Mouse (Mus musculus) midbrain, embryonic 10.5 days (tissue): ENCODE data around the gene Vegfb. TPM values are rescaled to one million over a fixed set of nuclear protein-coding genes. Genes with fewer than 3 reads are reported as not detected.
A peak's percentile ranks its signal among the peaks of the same experiment; 100 is the strongest.

Experiments used
- DNase-seq: peaks from one replicate; pipeline ENCODE4 v3.0.0-alpha.2; 2017; ENCODE audit warnings: low spot score
- H3K27ac ChIP-seq: fragments of 300-500 bp; sonication (generic); replicated peaks from 2 replicates; pipeline ENCODE4 v1.5.1; 2016; ENCODE audit warnings: mild to moderate bottlenecking
- H3K27me3 ChIP-seq: fragments of 300-500 bp; sonication (generic); 2 replicates; pipeline ENCODE4 v1.6.1; 2016; ENCODE audit warnings: low read depth, mild to moderate bottlenecking; ENCODE audit not compliant: poor library complexity, severe bottlenecking
- H3K36me3 ChIP-seq: fragments of 300-500 bp; sonication (generic); 2 replicates; pipeline ENCODE4 v1.6.1; 2016; ENCODE audit warnings: mild to moderate bottlenecking, moderate library complexity
- H3K4me1 ChIP-seq: fragments of 300-500 bp; sonication (generic); 2 replicates; pipeline ENCODE4 v1.6.1; 2016
- H3K4me3 ChIP-seq: fragments of 300-500 bp; sonication (generic); 2 replicates; pipeline ENCODE4 v1.5.1; 2016; ENCODE audit warnings: mild to moderate bottlenecking, moderate library complexity
- H3K9me3 ChIP-seq: fragments of 300-500 bp; sonication (generic); replicated peaks from 2 replicates; pipeline ENCODE4 v1.6.1; 2016; ENCODE audit warnings: mild to moderate bottlenecking
- WGBS: fragments of 180-500 bp; shearing (Covaris S2); methylation state at CpG from one replicate; pipeline ENCODE4 v1.1.7; 2016; 5-methylcytosine and 5-hydroxymethylcytosine counted together
- polyA plus RNA-seq: library from polyadenylated mRNA; unstranded; fragments of >200 nt; fragmentation: Nextera tagmentation; extraction: Ambion mirVana; gene quantifications from 2 replicates; pipeline ENCODE4 v1.2.1, GENCODE M21; 2016

The Vegfb gene
- polyA plus RNA-seq, 1 experiment from 2014 or later, result 40.8 TPM

DNA sequence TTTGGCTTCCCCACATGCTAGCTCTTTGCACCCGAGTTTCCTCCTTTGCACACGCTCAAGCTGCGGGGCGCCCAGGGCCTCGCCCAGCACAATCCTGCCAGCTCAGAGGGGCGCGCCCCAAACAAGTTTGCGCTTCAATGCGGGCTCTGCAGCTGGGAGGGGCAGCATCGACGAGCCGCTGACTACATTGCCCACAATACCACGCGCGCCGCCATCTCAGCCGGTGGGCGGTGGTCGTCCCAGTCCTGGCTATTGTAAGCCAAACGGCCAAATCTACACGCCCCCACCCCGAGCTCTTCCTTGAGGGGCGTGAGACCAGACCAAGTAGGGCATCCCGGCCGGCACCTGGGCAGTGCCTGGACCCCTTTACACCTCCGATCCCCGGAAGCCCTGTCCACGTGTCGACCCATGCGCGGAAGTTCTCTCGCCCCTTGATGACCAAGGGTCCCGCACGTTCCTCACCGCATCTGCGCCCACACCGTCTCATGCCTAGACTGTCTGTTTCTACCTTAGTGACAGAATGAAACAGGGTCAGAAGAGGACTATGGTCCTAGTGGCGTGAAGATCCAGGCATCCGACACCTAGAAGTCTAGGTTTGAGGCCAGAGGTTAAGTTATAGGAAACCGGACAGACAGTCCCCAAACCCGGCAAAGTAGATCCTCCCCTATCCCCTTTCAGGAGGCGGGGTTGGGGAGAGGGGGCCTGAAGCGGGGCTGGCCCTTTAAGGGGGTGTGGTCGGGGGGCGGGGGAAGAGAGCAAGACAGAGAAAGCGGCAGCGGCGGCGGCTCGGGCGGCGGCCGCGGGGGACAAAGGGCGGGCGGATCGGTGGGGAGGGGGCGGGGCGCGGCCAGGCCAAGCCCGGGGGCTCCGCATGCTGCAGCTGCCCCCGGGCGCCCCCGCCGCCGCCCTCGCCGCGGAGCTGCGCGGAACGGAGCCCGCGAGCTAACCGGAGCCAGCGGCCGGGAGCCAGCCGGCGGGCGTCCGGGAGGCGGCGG is 12.9 kb downstream of the Vegfb start, which contains the start of gene Ppp1r14b:
Gene Ppp1r14b, plus strand, starts transcription at position 758 of the 995 bp plus-strand sequence.
- H3K9me3 ChIP-seq, result no peaks in the 10 kb centered on the region
- peak; percentile 93 for DNase-seq
- H3K4me3 ChIP-seq, result peak within 1 kb of the TSS; percentile 95
- H3K27me3 ChIP-seq, result peaks cover 33% of the 10 kb centered on the region
- under 1% methylated on average over 82 of the region's 84 CpGs for WGBS
- H3K36me3 ChIP-seq, result peaks cover 27% of the 10 kb centered on the region
- peak within 1 kb of the TSS; percentile 95 for H3K27ac ChIP-seq
- H3K4me1 ChIP-seq, result peaks cover 73% of the 10 kb centered on the region

DNA sequence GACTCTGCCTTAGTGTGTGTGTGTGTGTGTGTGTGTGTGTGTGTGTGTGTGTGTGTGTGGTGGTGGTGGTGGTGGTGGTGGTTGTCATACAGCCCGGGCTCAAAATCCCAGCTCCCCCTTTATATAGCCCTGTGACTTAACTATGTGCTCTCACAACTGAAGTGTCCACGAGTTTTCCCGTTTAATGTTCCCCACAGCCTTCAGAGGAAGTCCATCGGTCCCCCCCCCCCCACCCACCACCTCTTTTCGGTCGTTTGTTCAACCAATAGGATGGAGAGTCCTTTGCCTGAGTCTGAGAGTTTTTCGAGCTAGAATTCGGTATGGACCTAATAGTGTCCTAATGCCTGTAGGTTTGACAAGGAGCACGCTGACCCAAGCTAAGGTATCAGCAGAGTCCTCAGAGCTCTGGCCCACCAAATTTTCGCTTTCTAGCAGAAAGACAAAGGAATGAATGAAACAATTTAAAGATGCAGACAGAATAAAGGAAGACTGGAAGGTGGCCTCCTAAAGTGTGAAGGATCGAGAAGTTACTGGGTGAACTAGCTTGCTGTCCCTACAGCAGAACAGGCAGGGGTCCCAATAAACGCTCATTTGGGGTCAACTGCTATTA is 13.8 kb downstream of the Vegfb start:
- Histone ChIP-seq H3K27me3 (peaks cover 42% of the 10 kb centered on the region), H3K36me3 (peaks cover 25% of the 10 kb centered on the region), H3K4me3 (peak overlapping the region; percentile 95), H3K4me1 (peaks cover 73% of the 10 kb centered on the region), H3K9me3 (no peaks in the 10 kb centered on the region), H3K27ac (peak overlapping the region; percentile 95)
- 36% methylated on average over 12 of the region's 12 CpGs for WGBS
- no peak for DNase-seq

DNA sequence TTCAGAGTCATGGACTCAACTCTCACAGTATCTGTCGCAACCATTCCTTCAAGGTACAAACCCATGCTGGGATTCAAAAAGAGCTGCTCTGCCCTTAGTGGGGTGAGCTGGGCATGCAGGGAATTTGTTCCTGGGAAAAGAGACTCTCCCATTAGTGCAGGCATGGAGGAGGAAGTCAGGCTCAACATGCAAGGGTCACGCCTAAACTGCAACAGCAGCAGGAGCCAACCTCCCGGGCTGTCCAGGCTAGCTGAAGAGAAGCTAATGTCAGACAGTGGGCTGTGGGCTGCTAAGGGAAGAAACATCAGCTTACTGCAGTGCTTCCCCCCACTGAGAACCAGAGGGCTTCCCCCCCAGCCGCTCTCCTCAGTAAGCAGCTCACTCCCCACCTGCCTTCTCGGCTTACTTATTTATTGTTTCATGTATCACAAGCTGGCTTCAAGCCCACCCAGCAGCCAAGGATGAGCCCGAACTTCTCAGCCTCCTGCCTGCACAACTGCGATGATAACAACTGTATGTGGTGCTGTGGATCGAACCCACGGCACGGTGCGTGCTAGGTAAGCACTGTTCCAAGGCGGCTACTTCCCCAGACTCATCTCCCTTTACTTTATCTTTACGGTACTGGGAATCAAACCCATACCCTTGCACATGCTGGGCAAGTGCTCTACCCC is 15.1 kb downstream of the Vegfb start:
- no peaks in the 10 kb centered on the region for H3K9me3 ChIP-seq
- H3K4me1 ChIP-seq, result peaks cover 69% of the 10 kb centered on the region
- 80% methylated on average over 13 of the region's 13 CpGs for WGBS
- 0 out of 2 replicates have a peak overlapping the region, but pooled peaks have one; percentile 9 for H3K4me3 ChIP-seq
- peaks cover 55% of the 10 kb centered on the region for H3K27me3 ChIP-seq
- DNase-seq, result no peak
- peaks cover 12% of the 10 kb centered on the region for H3K36me3 ChIP-seq
- no peak overlapping the region for H3K27ac ChIP-seq

DNA sequence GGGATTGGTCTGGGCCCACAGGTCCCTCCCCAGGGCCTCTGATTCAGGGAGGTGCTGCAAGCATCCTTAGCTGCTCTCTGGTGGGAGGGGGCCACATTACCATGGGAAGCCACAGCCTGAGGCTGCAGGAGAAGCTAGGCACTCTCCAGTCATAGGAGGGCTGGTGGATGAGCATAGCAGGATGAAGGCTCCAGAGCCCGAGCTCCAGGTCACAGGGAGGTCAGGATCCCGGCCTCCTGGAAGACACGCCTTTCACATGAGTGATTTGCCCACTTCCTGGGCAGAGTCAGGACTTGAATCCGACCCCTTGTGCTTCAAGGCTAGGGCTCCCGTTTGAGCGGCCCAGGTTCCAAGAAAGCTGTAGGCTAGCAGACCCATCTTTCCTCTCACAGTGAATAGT is 15.8 kb downstream of the Vegfb start:
- Histone ChIP-seq H3K27me3 (peaks cover 60% of the 10 kb centered on the region), H3K4me1 (peaks cover 61% of the 10 kb centered on the region), H3K36me3 (peaks cover 5% of the 10 kb centered on the region), H3K4me3 (no peak overlapping the region), H3K9me3 (no peaks in the 10 kb centered on the region), H3K27ac (0 out of 2 replicates have a peak overlapping the region, but pooled peaks have one; percentile 2)
- 56% methylated on average over 6 of the region's 6 CpGs for WGBS
- no peak for DNase-seq

DNA sequence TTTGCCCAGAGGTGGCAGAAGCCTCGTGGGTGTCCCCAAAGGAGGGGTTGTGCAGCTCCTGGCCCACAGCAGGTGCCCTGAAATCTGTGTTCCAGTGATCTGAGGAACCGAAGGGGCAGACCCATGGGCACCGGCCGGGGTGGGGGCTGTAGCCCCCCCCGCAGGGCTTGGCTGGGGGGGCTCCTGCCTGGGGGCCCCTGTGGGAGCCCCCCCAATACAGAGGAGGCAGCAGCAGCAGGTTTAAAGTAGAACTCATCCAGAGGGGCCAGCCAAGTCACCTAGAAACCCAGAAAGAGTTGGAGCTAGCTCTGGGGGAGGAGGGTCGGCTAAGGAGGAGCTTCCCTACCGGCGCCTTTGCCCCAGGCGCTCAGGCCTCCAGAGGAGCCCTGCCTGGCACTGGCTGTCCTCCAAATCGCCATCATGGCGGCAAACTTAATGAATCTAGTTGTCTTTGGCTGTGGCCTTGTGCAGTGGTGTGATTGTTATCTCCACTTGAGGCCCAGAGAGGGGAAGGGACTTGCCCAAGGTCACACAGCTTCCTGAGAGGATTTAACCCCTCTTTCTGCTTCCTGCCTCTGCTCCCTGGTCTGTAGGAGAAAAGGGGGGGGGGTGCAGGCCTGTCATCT is 16.9 kb downstream of the Vegfb start:
- H3K9me3 ChIP-seq, result no peaks in the 10 kb centered on the region
- peaks cover 60% of the 10 kb centered on the region for H3K27me3 ChIP-seq
- peaks cover 2% of the 10 kb centered on the region for H3K36me3 ChIP-seq
- H3K27ac ChIP-seq, result peak overlapping the region; percentile 82
- H3K4me1 ChIP-seq, result peaks cover 51% of the 10 kb centered on the region
- 23% methylated on average over 11 of the region's 11 CpGs for WGBS
- DNase-seq, result no peak
- H3K4me3 ChIP-seq, result peak overlapping the region; percentile 64

DNA sequence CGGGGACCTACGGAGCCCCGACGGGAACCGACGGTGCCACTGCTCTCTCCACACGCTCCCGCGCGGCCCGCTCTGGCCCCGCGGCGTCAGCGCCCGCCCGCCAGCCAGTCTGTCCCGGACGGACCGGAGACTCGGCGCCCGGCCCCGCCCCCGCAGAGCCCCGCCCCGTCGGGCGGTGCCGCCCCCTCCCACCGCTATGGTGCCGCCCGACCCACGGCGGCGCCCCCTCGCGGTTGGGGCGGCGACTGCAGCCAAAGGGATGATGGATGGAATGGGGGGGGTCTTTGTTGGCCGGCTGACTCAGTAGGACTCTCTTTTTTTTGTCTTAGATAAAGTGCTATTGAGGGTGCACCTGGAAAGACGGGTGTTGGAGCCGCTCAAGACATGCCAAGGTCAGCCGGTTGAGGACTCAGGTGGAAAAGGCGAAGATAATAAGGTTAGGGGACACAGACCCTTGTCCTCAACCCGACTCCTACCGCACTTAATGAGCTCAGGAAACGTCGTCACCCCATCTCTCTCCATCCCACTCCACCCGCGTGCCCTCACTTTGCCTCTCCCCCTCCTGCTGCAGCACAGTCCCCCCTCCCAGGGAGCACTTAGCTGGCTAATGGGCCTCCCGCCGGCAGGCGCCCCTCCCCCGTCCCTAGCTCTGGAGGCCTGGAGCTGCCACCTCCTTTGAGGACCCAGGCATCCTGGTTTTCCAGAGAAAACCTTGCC is 17.6 kb downstream of the Vegfb start:
- 2% methylated on average over 44 of the region's 55 CpGs for WGBS
- Histone ChIP-seq H3K4me1 (peaks cover 51% of the 10 kb centered on the region), H3K27ac (peak overlapping the region; percentile 82), H3K36me3 (peaks cover 10% of the 10 kb centered on the region), H3K27me3 (peaks cover 60% of the 10 kb centered on the region), H3K4me3 (peak overlapping the region; percentile 64), H3K9me3 (no peaks in the 10 kb centered on the region)
- DNase-seq, result peak; percentile 73

DNA sequence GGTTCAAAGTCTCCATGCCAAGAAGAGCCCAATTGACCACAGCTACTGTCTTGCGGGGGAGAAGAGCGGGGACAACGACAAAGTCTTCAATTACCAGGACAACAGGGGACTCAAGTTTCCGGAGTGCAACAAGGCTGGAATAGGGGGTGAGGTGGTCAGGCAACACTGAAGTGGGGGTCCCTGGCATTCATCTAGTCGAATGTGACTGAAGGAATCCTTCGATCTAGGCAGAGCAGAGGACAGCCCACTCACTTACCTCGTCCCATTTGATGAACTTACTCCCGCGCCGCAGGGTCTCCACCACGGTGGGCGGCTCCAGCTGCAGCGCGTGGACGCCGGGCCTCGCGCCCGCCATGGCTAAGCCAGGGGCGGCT is 18.2 kb downstream of the Vegfb start:
- peaks cover 60% of the 10 kb centered on the region for H3K27me3 ChIP-seq
- H3K4me3 ChIP-seq, result peak overlapping the region; percentile 64
- peak overlapping the region; percentile 82 for H3K27ac ChIP-seq
- H3K4me1 ChIP-seq, result peaks cover 50% of the 10 kb centered on the region
- H3K9me3 ChIP-seq, result no peaks in the 10 kb centered on the region
- whole genome bisulfite sequencing, result under 1% methylated on average over 20 of the region's 20 CpGs
- peaks cover 15% of the 10 kb centered on the region for H3K36me3 ChIP-seq
- DNase-seq, result no peak

DNA sequence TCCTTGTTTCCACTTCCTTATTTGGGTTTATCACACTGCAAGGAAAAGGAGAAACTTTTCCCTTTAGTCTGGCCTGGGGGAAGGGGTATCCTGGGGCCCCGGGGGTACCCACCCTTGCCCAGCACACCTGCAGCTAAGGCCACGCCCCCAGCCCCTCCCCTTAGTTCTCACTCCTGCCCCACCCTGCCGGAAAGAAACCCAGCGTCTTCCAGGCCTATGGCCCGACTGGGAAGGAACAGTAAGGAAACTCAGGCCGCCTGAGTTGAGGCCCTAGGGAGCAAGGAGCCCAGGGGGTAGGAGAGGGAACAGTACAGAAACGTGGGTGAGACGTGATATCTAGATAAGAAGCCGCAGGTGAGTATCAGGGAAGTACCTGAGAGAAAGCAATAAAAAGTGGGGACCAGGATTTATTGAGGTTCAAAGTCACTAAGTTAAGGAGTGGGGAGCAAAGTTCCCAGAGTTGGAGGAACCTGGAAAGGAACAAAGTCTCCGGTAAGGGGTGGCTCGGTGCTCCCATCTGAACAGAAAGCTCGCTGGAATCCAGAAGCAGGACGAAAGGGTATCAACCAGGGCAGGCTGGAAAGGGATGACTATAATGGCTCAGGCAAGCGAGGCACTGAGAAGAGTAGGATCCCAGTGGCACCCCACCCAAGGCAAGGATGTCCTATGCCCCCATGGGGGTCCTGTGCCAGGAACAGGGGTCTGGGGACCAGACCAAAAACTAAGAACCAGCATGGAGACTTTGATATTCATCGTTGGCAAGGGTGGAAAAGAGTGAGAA is 18.8 kb downstream of the Vegfb start:
- H3K4me3 ChIP-seq, result peak overlapping the region; percentile 64
- peaks cover 60% of the 10 kb centered on the region for H3K27me3 ChIP-seq
- WGBS, result 13% methylated on average over 15 of the region's 15 CpGs
- H3K4me1 ChIP-seq, result peaks cover 44% of the 10 kb centered on the region
- peaks cover 18% of the 10 kb centered on the region for H3K36me3 ChIP-seq
- H3K9me3 ChIP-seq, result no peaks in the 10 kb centered on the region
- H3K27ac ChIP-seq, result peak overlapping the region; percentile 82
- DNase-seq, result no peak

DNA sequence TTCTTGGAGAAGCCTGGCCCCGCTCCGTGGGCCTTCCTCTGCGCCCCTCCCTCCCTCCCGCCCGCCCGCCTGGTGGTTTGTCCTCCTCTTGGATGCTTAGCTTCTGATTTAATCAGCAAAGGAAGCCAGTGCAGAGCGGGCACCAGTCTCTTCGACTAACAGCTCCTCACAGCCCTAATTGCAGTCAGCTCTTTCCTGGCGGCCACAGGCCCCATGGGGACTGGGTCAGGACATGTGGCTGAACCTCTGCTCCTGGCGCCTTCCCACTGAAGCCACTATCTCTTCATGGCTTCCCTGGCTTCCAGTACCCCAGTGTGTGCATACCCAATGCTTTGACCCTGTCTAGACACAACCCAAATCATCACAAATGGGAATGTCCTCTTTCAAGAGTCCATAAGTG is 31.0 kb downstream of the Vegfb start:
- Histone ChIP-seq H3K36me3 (peaks cover 64% of the 10 kb centered on the region), H3K27me3 (no peaks in the 10 kb centered on the region), H3K4me3 (no peak overlapping the region), H3K9me3 (no peaks in the 10 kb centered on the region), H3K4me1 (peaks cover 19% of the 10 kb centered on the region), H3K27ac (no peak overlapping the region)
- WGBS, result 88% methylated on average over 10 of the region's 10 CpGs
- no peak for DNase-seq

DNA sequence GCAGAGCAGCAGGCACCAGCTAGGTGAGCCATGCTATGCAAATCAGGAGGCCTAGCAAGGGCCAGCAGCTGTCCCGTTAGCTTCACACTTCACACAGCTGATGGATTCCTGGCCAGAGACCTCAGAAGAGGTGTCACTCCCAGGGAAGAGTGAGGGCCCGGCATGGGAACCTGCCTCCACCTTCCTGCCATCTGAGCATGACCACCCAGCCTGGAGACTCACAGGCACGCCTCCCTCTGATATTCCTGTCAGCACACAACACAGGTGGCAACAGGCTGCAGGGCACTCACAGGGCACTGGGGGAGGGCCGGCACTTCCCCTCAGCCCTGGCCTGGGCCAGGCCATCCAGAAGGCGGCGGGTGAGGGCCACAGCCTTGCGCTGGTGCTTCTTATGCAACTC is 32.0 kb downstream of the Vegfb start:
- peaks cover 20% of the 10 kb centered on the region for H3K4me1 ChIP-seq
- H3K4me3 ChIP-seq, result no peak overlapping the region
- 85% methylated on average over 7 of the region's 7 CpGs for WGBS
- peaks cover 62% of the 10 kb centered on the region for H3K36me3 ChIP-seq
- no peaks in the 10 kb centered on the region for H3K9me3 ChIP-seq
- no peak for DNase-seq
- H3K27me3 ChIP-seq, result no peaks in the 10 kb centered on the region
- 0 out of 2 replicates have a peak overlapping the region, but pooled peaks have one; percentile 4 for H3K27ac ChIP-seq

DNA sequence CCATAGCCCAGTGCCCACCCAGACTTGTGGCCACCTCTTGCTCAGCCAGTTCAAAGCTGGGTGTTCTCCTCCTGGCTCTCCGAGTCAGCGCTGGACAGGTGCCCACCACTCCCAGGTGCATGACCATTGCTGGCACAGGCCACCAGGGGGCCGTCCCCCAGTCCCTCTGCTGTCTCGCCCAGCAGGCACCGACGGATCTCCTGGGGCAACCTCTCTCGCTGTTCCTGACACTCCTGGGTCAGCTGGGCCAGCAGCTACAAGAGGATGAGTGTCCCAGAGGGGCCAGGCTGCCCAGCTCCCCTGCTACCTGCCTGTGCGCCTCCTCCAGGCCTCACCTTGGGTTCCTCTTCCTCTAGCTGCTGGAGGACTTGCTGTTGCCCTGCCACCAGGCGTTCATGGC is 33.4 kb downstream of the Vegfb start:
- DNase-seq, result no peak
- H3K27ac ChIP-seq, result no peak overlapping the region
- 62% methylated on average over 9 of the region's 9 CpGs for WGBS
- no peaks in the 10 kb centered on the region for H3K27me3 ChIP-seq
- H3K4me1 ChIP-seq, result peaks cover 33% of the 10 kb centered on the region
- no peak overlapping the region for H3K4me3 ChIP-seq
- H3K9me3 ChIP-seq, result no peaks in the 10 kb centered on the region
- H3K36me3 ChIP-seq, result peaks cover 49% of the 10 kb centered on the region
